Mouse (Mus musculus): ENCODE results near the gene Dazap1.

The Dazap1 gene

GRCm38 (mm10) chr10:80271186-80271843, 10.0 kb downstream of the Dazap1 start:
- in situ Hi-C loops (cut with MboI, MseI) = no loop called here

- in situ Hi-C loops (cut with MboI, MseI) = no loop called here
Observed at GRCm38 (mm10) chr10:80271870-80272585, 10.7 kb downstream of the Dazap1 start.

- in situ Hi-C loops (cut with MboI, MseI) = no loop called here
Observed at GRCm38 (mm10) chr10:80273847-80274246, 12.6 kb downstream of the Dazap1 start.

GRCm38 (mm10) chr10:80276238-80276637, 15.0 kb downstream of the Dazap1 start:
- in situ Hi-C loops (cut with MboI, MseI) = no loop called here

- in situ Hi-C loops (cut with MboI, MseI) = no loop called here
Observed at GRCm38 (mm10) chr10:80278390-80278789, 17.1 kb downstream of the Dazap1 start.

GRCm38 (mm10) chr10:80279273-80279672, 18.0 kb downstream of the Dazap1 start:
- in situ Hi-C loops (cut with MboI, MseI) = no loop called here

GRCm38 (mm10) chr10:80281304-80281703, 20.0 kb downstream of the Dazap1 start:
- in situ Hi-C loops (cut with MboI, MseI) = no loop called here

GRCm38 (mm10) chr10:80281921-80282371, 20.7 kb downstream of the Dazap1 start:
- in situ Hi-C loops (cut with MboI, MseI) = no loop called here

GRCm38 (mm10) chr10:80282481-80283441, 21.5 kb downstream of the Dazap1 start:
- in situ Hi-C loops (cut with MboI, MseI) = no loop called here

GRCm38 (mm10) chr10:80285222-80286070, 24.2 kb downstream of the Dazap1 start:
- in situ Hi-C loops (cut with MboI, MseI) = no loop called here

- in situ Hi-C loops (cut with MboI, MseI) = no loop called here
Observed at GRCm38 (mm10) chr10:80288097-80288496, 26.8 kb downstream of the Dazap1 start.

- in situ Hi-C loops (cut with MboI, MseI) = no loop called here
Observed at GRCm38 (mm10) chr10:80288657-80289056, 27.4 kb downstream of the Dazap1 start.

GRCm38 (mm10) chr10:80292251-80293146, 31.2 kb downstream of the Dazap1 start, which contains the start of gene Rps15:
TSS of gene Rps15 (plus strand) at chr10:80292453.
- in situ Hi-C loops (cut with MboI, MseI) = no loop called here

- in situ Hi-C loops (cut with MboI, MseI) = no loop called here
Observed at GRCm38 (mm10) chr10:80293325-80293724, 32.0 kb downstream of the Dazap1 start.

GRCm38 (mm10) chr10:80294311-80294710, 33.0 kb downstream of the Dazap1 start:
- in situ Hi-C loops (cut with MboI, MseI) = no loop called here

- in situ Hi-C loops (cut with MboI, MseI) = no loop called here
Observed at GRCm38 (mm10) chr10:80294788-80295303, 33.6 kb downstream of the Dazap1 start.

- in situ Hi-C loops (cut with MboI, MseI) = no loop called here
Observed at GRCm38 (mm10) chr10:80295618-80296425, 34.5 kb downstream of the Dazap1 start, which contains the start of gene Apc2. TSS of gene Apc2 (plus strand) at chr10:80295977.

GRCm38 (mm10) chr10:80296824-80297223, 35.5 kb downstream of the Dazap1 start:
- in situ Hi-C loops (cut with MboI, MseI) = no loop called here
